Mouse (Mus musculus): ENCODE results near the gene Egln1. TPM values are rescaled to one million over a fixed set of nuclear protein-coding genes. Genes with fewer than 3 reads are reported as not detected.
A peak's percentile ranks its signal among the peaks of the same experiment; 100 is the strongest.

Gene Egln1
- polyA plus RNA-seq, 1 experiment from 2014 or later, result 5.1 TPM

GRCm38 (mm10) chr8:124950865-124951264 is 1.7 kb upstream of the Egln1 start:
- 0 out of 2 replicates have a peak overlapping the region, but pooled peaks have one; percentile 94 for H3K9ac ChIP-seq (ENCODE audit: low read depth, low read length)
- no peak overlapping the region for H3K4me3 ChIP-seq (ENCODE audit: low read depth, low read length)
- no peak overlapping the region for H3K27ac ChIP-seq (ENCODE audit: low read length)
- 63% methylated on average over 2 of the region's 2 CpGs for WGBS (ENCODE audit: insufficient replicate concordance)
- H3K27me3 ChIP-seq (ENCODE audit: control insufficient read depth, insufficient read depth, low read depth, low read length), result no peaks in the 10 kb centered on the region
- H3K4me1 ChIP-seq (ENCODE audit: control insufficient read depth, low read depth, low read length), result peaks cover 16% of the 10 kb centered on the region
- 0 out of 2 replicates have a peak overlapping the region, but pooled peaks have one; percentile 83 for H3K4me2 ChIP-seq (ENCODE audit: low read depth, low read length)
- no peaks in the 10 kb centered on the region for H3K9me3 ChIP-seq (replicated peaks; ENCODE audit: control insufficient read depth, low read length)
- ATAC-seq (ENCODE audit: low read depth), result no peak
- H3K36me3 ChIP-seq (ENCODE audit: control insufficient read depth, insufficient read depth), result no peaks in the 10 kb centered on the region

- Histone ChIP-seq H3K9ac (ENCODE audit: low read depth, low read length) (peak overlapping the region; percentile 94), H3K4me3 (ENCODE audit: low read depth, low read length) (peak overlapping the region; percentile 84), H3K4me2 (ENCODE audit: low read depth, low read length) (peak overlapping the region; percentile 83), H3K36me3 (ENCODE audit: control insufficient read depth, insufficient read depth) (no peaks in the 10 kb centered on the region), H3K9me3 (replicated peaks; ENCODE audit: control insufficient read depth, low read length) (no peaks in the 10 kb centered on the region), H3K27me3 (ENCODE audit: control insufficient read depth, insufficient read depth, low read depth, low read length) (no peaks in the 10 kb centered on the region), H3K27ac (ENCODE audit: low read length) (peak overlapping the region; percentile 92), H3K4me1 (ENCODE audit: control insufficient read depth, low read depth, low read length) (peaks cover 24% of the 10 kb centered on the region)
- WGBS (ENCODE audit: insufficient replicate concordance), result 25% methylated on average over 10 of the region's 10 CpGs
- ATAC-seq (ENCODE audit: low read depth), result no peak
These were observed 939 bp upstream of the Egln1 start for GRCm38 (mm10) chr8:124950069-124950456.

- peak; percentile 23; the same call in 1 of the 2 replicates for ATAC-seq (ENCODE audit: low read depth)
- H3K27ac ChIP-seq (ENCODE audit: low read length), result peak overlapping the region; percentile 92
- peak overlapping the region; percentile 88 for H3K9ac ChIP-seq (ENCODE audit: low read depth, low read length)
- no peaks in the 10 kb centered on the region for H3K9me3 ChIP-seq (replicated peaks; ENCODE audit: control insufficient read depth, low read length)
- H3K27me3 ChIP-seq (ENCODE audit: control insufficient read depth, insufficient read depth, low read depth, low read length), result no peaks in the 10 kb centered on the region
- peak overlapping the region; percentile 82 for H3K4me2 ChIP-seq (ENCODE audit: low read depth, low read length)
- H3K4me3 ChIP-seq (ENCODE audit: low read depth, low read length), result peak overlapping the region; percentile 84
- 0% methylated on average over 40 of the region's 62 CpGs for WGBS (ENCODE audit: insufficient replicate concordance)
- H3K36me3 ChIP-seq (ENCODE audit: control insufficient read depth, insufficient read depth), result no peaks in the 10 kb centered on the region
- peaks cover 24% of the 10 kb centered on the region for H3K4me1 ChIP-seq (ENCODE audit: control insufficient read depth, low read depth, low read length)
These were observed 402 bp downstream of the Egln1 start for GRCm38 (mm10) chr8:124948733-124949111.

GRCm38 (mm10) chr8:124947865-124948732 is 1.0 kb downstream of the Egln1 start:
- Histone ChIP-seq H3K4me1 (ENCODE audit: control insufficient read depth, low read depth, low read length) (peaks cover 24% of the 10 kb centered on the region), H3K27me3 (ENCODE audit: control insufficient read depth, insufficient read depth, low read depth, low read length) (no peaks in the 10 kb centered on the region), H3K9ac (ENCODE audit: low read depth, low read length) (peak overlapping the region; percentile 88), H3K27ac (ENCODE audit: low read length) (peak overlapping the region; percentile 92), H3K36me3 (ENCODE audit: control insufficient read depth, insufficient read depth) (no peaks in the 10 kb centered on the region), H3K4me3 (ENCODE audit: low read depth, low read length) (peak overlapping the region; percentile 84), H3K4me2 (ENCODE audit: low read depth, low read length) (peak overlapping the region; percentile 82), H3K9me3 (replicated peaks; ENCODE audit: control insufficient read depth, low read length) (no peaks in the 10 kb centered on the region)
- no peak; the same call in 1 of the 2 replicates for ATAC-seq (ENCODE audit: low read depth)
- WGBS (ENCODE audit: insufficient replicate concordance), result under 1% methylated on average over 66 of the region's 67 CpGs

- Histone ChIP-seq H3K9me3 (replicated peaks; ENCODE audit: control insufficient read depth, low read length) (no peaks in the 10 kb centered on the region), H3K4me1 (ENCODE audit: control insufficient read depth, low read depth, low read length) (peaks cover 14% of the 10 kb centered on the region), H3K27ac (ENCODE audit: low read length) (no peak overlapping the region), H3K4me3 (ENCODE audit: low read depth, low read length) (no peak overlapping the region), H3K4me2 (ENCODE audit: low read depth, low read length) (no peak overlapping the region), H3K27me3 (ENCODE audit: control insufficient read depth, insufficient read depth, low read depth, low read length) (no peaks in the 10 kb centered on the region), H3K9ac (ENCODE audit: low read depth, low read length) (no peak overlapping the region), H3K36me3 (ENCODE audit: control insufficient read depth, insufficient read depth) (no peaks in the 10 kb centered on the region)
- 77% methylated on average over 7 of the region's 7 CpGs for WGBS (ENCODE audit: insufficient replicate concordance)
- no peak for ATAC-seq (ENCODE audit: low read depth)
These were observed 4.7 kb downstream of the Egln1 start for GRCm38 (mm10) chr8:124944406-124944805.

GRCm38 (mm10) chr8:124943801-124944200 is 5.3 kb downstream of the Egln1 start:
- H3K36me3 ChIP-seq (ENCODE audit: control insufficient read depth, insufficient read depth), result no peaks in the 10 kb centered on the region; the same call in none of the 2 replicates
- H3K27ac ChIP-seq (ENCODE audit: low read length), result no peak overlapping the region
- no peak for ATAC-seq (ENCODE audit: low read depth)
- no peaks in the 10 kb centered on the region for H3K27me3 ChIP-seq (ENCODE audit: control insufficient read depth, insufficient read depth, low read depth, low read length)
- WGBS (ENCODE audit: insufficient replicate concordance), result 89% methylated on average over 6 of the region's 6 CpGs
- no peak overlapping the region for H3K4me3 ChIP-seq (ENCODE audit: low read depth, low read length)
- no peaks in the 10 kb centered on the region for H3K9me3 ChIP-seq (replicated peaks; ENCODE audit: control insufficient read depth, low read length)
- H3K4me2 ChIP-seq (ENCODE audit: low read depth, low read length), result no peak overlapping the region
- peaks cover 14% of the 10 kb centered on the region for H3K4me1 ChIP-seq (ENCODE audit: control insufficient read depth, low read depth, low read length)
- no peak overlapping the region for H3K9ac ChIP-seq (ENCODE audit: low read depth, low read length)

- no peak overlapping the region for H3K27ac ChIP-seq (ENCODE audit: low read length)
- H3K4me3 ChIP-seq (ENCODE audit: low read depth, low read length), result no peak overlapping the region
- 70% methylated on average over 4 of the region's 4 CpGs for WGBS (ENCODE audit: insufficient replicate concordance)
- H3K9ac ChIP-seq (ENCODE audit: low read depth, low read length), result no peak overlapping the region
- ATAC-seq (ENCODE audit: low read depth), result no peak
- no peaks in the 10 kb centered on the region; the same call in none of the 2 replicates for H3K36me3 ChIP-seq (ENCODE audit: control insufficient read depth, insufficient read depth)
- no peaks in the 10 kb centered on the region for H3K27me3 ChIP-seq (ENCODE audit: control insufficient read depth, insufficient read depth, low read depth, low read length)
- H3K9me3 ChIP-seq (replicated peaks; ENCODE audit: control insufficient read depth, low read length), result no peaks in the 10 kb centered on the region
- no peak overlapping the region for H3K4me2 ChIP-seq (ENCODE audit: low read depth, low read length)
- H3K4me1 ChIP-seq (ENCODE audit: control insufficient read depth, low read depth, low read length), result no peaks in the 10 kb centered on the region
These were observed 11.8 kb downstream of the Egln1 start for GRCm38 (mm10) chr8:124937293-124937692.

GRCm38 (mm10) chr8:124936699-124937098 is 12.4 kb downstream of the Egln1 start:
- H3K27ac ChIP-seq (ENCODE audit: low read length), result no peak overlapping the region
- no peaks in the 10 kb centered on the region; the same call in none of the 2 replicates for H3K36me3 ChIP-seq (ENCODE audit: control insufficient read depth, insufficient read depth)
- H3K27me3 ChIP-seq (ENCODE audit: control insufficient read depth, insufficient read depth, low read depth, low read length), result no peaks in the 10 kb centered on the region
- H3K4me1 ChIP-seq (ENCODE audit: control insufficient read depth, low read depth, low read length), result no peaks in the 10 kb centered on the region
- WGBS (ENCODE audit: insufficient replicate concordance), result 89% methylated on average over 10 of the region's 10 CpGs
- no peak overlapping the region for H3K4me2 ChIP-seq (ENCODE audit: low read depth, low read length)
- no peak for ATAC-seq (ENCODE audit: low read depth)
- H3K4me3 ChIP-seq (ENCODE audit: low read depth, low read length), result no peak overlapping the region
- H3K9me3 ChIP-seq (replicated peaks; ENCODE audit: control insufficient read depth, low read length), result no peaks in the 10 kb centered on the region
- H3K9ac ChIP-seq (ENCODE audit: low read depth, low read length), result no peak overlapping the region

GRCm38 (mm10) chr8:124935116-124935515 is 14.0 kb downstream of the Egln1 start:
- ATAC-seq (ENCODE audit: low read depth), result no peak
- no peaks in the 10 kb centered on the region for H3K9me3 ChIP-seq (replicated peaks; ENCODE audit: control insufficient read depth, low read length)
- no peaks in the 10 kb centered on the region; the same call in none of the 2 replicates for H3K36me3 ChIP-seq (ENCODE audit: control insufficient read depth, insufficient read depth)
- 66% methylated on average over 5 of the region's 5 CpGs for WGBS (ENCODE audit: insufficient replicate concordance)
- no peak overlapping the region for H3K4me3 ChIP-seq (ENCODE audit: low read depth, low read length)
- H3K4me2 ChIP-seq (ENCODE audit: low read depth, low read length), result no peak overlapping the region
- peaks cover 3% of the 10 kb centered on the region for H3K4me1 ChIP-seq (ENCODE audit: control insufficient read depth, low read depth, low read length)
- H3K9ac ChIP-seq (ENCODE audit: low read depth, low read length), result no peak overlapping the region
- no peaks in the 10 kb centered on the region for H3K27me3 ChIP-seq (ENCODE audit: control insufficient read depth, insufficient read depth, low read depth, low read length)
- no peak overlapping the region for H3K27ac ChIP-seq (ENCODE audit: low read length)

Data from liver, embryonic 16.5 days (tissue).